Mouse (Mus musculus) heart, embryonic 14.5 days (tissue): ENCODE results near the gene Frmd8. TPM values are rescaled to one million over a fixed set of nuclear protein-coding genes. Genes with fewer than 3 reads are reported as not detected.

ENCODE experiments used
- ATAC-seq: fragments of 200-750 bp; cut with Nextera tagmentation; 2 replicates; pipeline ENCODE4 v1.8.0; 2017; ENCODE audit warnings: low read depth, moderate TSS enrichment; ENCODE audit not compliant: insufficient number of reproducible peaks, insufficient read depth, low FRiP score
- H3K27ac ChIP-seq, 2 experiments: fragments of 200-500 bp in 1 of 2; fragments of 300-500 bp in 1 of 2; sonication (generic) in 1 of 2; replicated peaks in 1 of 2; 2 replicates each; pipeline ENCODE4 v1.5.1; 2012 to 2014; ENCODE audit warnings: low read depth in 2 of 2, low read length in 2 of 2, control low read depth in 1 of 2, mild to moderate bottlenecking in 1 of 2, mixed read lengths in 1 of 2; ENCODE audit not compliant: control insufficient read depth in 1 of 2, insufficient read depth in 1 of 2
- H3K27me3 ChIP-seq: fragments of 300-500 bp; sonication (generic); 2 replicates; pipeline ENCODE4 v1.6.1; 2014; ENCODE audit warnings: mild to moderate bottlenecking, low read length, control low read depth; ENCODE audit not compliant: control insufficient read depth, insufficient read depth
- H3K36me3 ChIP-seq: fragments of 300-500 bp; sonication (generic); 2 replicates; pipeline ENCODE4 v1.6.1; 2014; ENCODE audit warnings: mild to moderate bottlenecking, control low read depth, low read length, mixed read lengths; ENCODE audit not compliant: control insufficient read depth, insufficient read depth
- H3K4me1 ChIP-seq, 2 experiments: fragments of 200-500 bp in 1 of 2; fragments of 300-500 bp in 1 of 2; sonication (generic) in 1 of 2; 2 replicates each; pipeline ENCODE4 v1.6.1; 2012 to 2014; ENCODE audit warnings: low read length in 2 of 2, control low read depth in 1 of 2, mixed read lengths in 1 of 2; ENCODE audit not compliant: control insufficient read depth in 2 of 2, insufficient read depth in 2 of 2
- H3K4me2 ChIP-seq: fragments of 300-500 bp; sonication (generic); 2 replicates; pipeline ENCODE4 v1.6.1; 2014; ENCODE audit warnings: mild to moderate bottlenecking, low read length
- H3K4me3 ChIP-seq, 2 experiments: fragments of 200-500 bp in 1 of 2; fragments of 300-500 bp in 1 of 2; sonication (generic) in 1 of 2; 2 replicates each; pipeline ENCODE4 v1.5.1; 2012 to 2014; ENCODE audit warnings: low read length in 2 of 2, mild to moderate bottlenecking in 2 of 2, control low read depth in 1 of 2, low read depth in 1 of 2, moderate library complexity in 1 of 2; ENCODE audit not compliant: control insufficient read depth in 1 of 2, insufficient read depth in 1 of 2
- H3K9ac ChIP-seq: fragments of 300-500 bp; sonication (generic); 2 replicates; pipeline ENCODE4 v1.6.1; 2014; ENCODE audit warnings: mild to moderate bottlenecking, low read length
- H3K9me3 ChIP-seq: fragments of 300-500 bp; sonication (generic); 2 replicates; pipeline ENCODE4 v1.6.1; 2016; ENCODE audit warnings: low read length, control low read depth; ENCODE audit not compliant: control insufficient read depth
- WGBS: fragments of 180-500 bp; shearing (Covaris S2); extraction: QIAGEN DNeasy Blood & Tissue Kit; methylation state at CpG from one replicate; pipeline ENCODE4 v1.1.7; 2014; 5-methylcytosine and 5-hydroxymethylcytosine counted together
- polyA plus RNA-seq: library from polyadenylated mRNA; unstranded; fragments of >200 nt; fragmentation: Nextera tagmentation; extraction: Ambion mirVana; gene quantifications from 2 replicates; pipeline ENCODE4 v1.2.1, GENCODE M21; 2014

Gene Frmd8
- polyA plus RNA-seq, 1 experiment from 2014 or later, result 18.5 TPM

- Histone ChIP-seq H3K9me3 (no peaks in the 10 kb centered on the region), H3K4me2 (peak overlapping the region; percentile 59), H3K4me3 (no peak overlapping the region), H3K27me3 (no peaks in the 10 kb centered on the region), H3K27ac (peak overlapping the region; percentile 91 to 98), H3K4me1 (peaks cover 50 to 70% of the 10 kb centered on the region in 2 experiments), H3K36me3 (no peaks in the 10 kb centered on the region), H3K9ac (peak overlapping the region; percentile 56)
- ATAC-seq, result no peak
- WGBS, result 48% methylated on average over 9 of the region's 9 CpGs
Observed at GRCm38 (mm10) chr19:5810840-5811563, 64.1 kb downstream of the Frmd8 start.

- ATAC-seq, result peak; percentile 53
- H3K4me2 ChIP-seq, result peak overlapping the region; percentile 59
- no peaks in the 10 kb centered on the region for H3K9me3 ChIP-seq
- H3K36me3 ChIP-seq, result no peaks in the 10 kb centered on the region
- WGBS, result 14% methylated on average over 11 of the region's 11 CpGs
- peak overlapping the region in 1 of 2 experiments; percentile 12; a peak in 1 of 4 replicates for H3K4me3 ChIP-seq
- H3K27me3 ChIP-seq, result no peaks in the 10 kb centered on the region
- peak overlapping the region; percentile 56 for H3K9ac ChIP-seq
- H3K4me1 ChIP-seq, result peaks cover 54 to 72% of the 10 kb centered on the region in 2 experiments
- H3K27ac ChIP-seq, result peak overlapping the region; percentile 91 to 98
Observed at GRCm38 (mm10) chr19:5810103-5810839, 64.8 kb downstream of the Frmd8 start.

GRCm38 (mm10) chr19:5809712-5810089 is 65.4 kb downstream of the Frmd8 start:
- H3K4me2 ChIP-seq, result peak overlapping the region; percentile 59
- no peak overlapping the region for H3K4me3 ChIP-seq
- H3K36me3 ChIP-seq, result no peaks in the 10 kb centered on the region
- H3K27me3 ChIP-seq, result no peaks in the 10 kb centered on the region
- WGBS, result 39% methylated on average over 7 of the region's 7 CpGs
- H3K9me3 ChIP-seq, result no peaks in the 10 kb centered on the region
- H3K9ac ChIP-seq, result peak overlapping the region; percentile 56
- H3K27ac ChIP-seq, result peak overlapping the region; percentile 91 to 98
- no peak for ATAC-seq
- H3K4me1 ChIP-seq, result peaks cover 59 to 78% of the 10 kb centered on the region in 2 experiments

- 55% methylated on average over 14 of the region's 14 CpGs for WGBS
- no peaks in the 10 kb centered on the region for H3K27me3 ChIP-seq
- ATAC-seq, result no peak
- H3K4me3 ChIP-seq, result no peak overlapping the region
- H3K4me2 ChIP-seq, result peak overlapping the region; percentile 59; the same call in 1 of the 2 replicates
- H3K9me3 ChIP-seq, result no peaks in the 10 kb centered on the region
- H3K27ac ChIP-seq, result peak overlapping the region; percentile 91 to 98
- H3K9ac ChIP-seq, result peak overlapping the region; percentile 56
- H3K4me1 ChIP-seq, result peaks cover 63 to 83% of the 10 kb centered on the region in 2 experiments
- H3K36me3 ChIP-seq, result no peaks in the 10 kb centered on the region
Observed at GRCm38 (mm10) chr19:5808955-5809711, 65.9 kb downstream of the Frmd8 start.

GRCm38 (mm10) chr19:5807740-5808139 is 67.3 kb downstream of the Frmd8 start:
- no peak for ATAC-seq
- no peak overlapping the region for H3K4me2 ChIP-seq
- no peaks in the 10 kb centered on the region for H3K9me3 ChIP-seq
- H3K9ac ChIP-seq, result no peak overlapping the region; the same call in 1 of the 2 replicates
- no peaks in the 10 kb centered on the region for H3K36me3 ChIP-seq
- H3K4me3 ChIP-seq, result no peak overlapping the region
- peak overlapping the region in 1 of 2 experiments; percentile 89; a peak in 2 of 4 replicates for H3K27ac ChIP-seq
- peaks cover 69 to 82% of the 10 kb centered on the region in 2 experiments for H3K4me1 ChIP-seq
- WGBS, result 73% methylated on average over 2 of the region's 3 CpGs
- no peaks in the 10 kb centered on the region for H3K27me3 ChIP-seq

- Histone ChIP-seq H3K9ac (peak overlapping the region; percentile 10; the same call in 1 of the 2 replicates), H3K27me3 (no peaks in the 10 kb centered on the region), H3K4me3 (no peak overlapping the region), H3K9me3 (no peaks in the 10 kb centered on the region), H3K4me1 (peaks cover 62 to 72% of the 10 kb centered on the region in 2 experiments), H3K36me3 (no peaks in the 10 kb centered on the region), H3K27ac (peak overlapping the region; percentile 72 to 89), H3K4me2 (peak overlapping the region; percentile 23; the same call in 1 of the 2 replicates)
- no peak for ATAC-seq
- 38% methylated on average over 6 of the region's 6 CpGs for WGBS
Observed at GRCm38 (mm10) chr19:5806809-5807205, 68.3 kb downstream of the Frmd8 start.
